Mouse (Mus musculus) yolk sac, embryonic 10.5 days (tissue): ENCODE measurements around the gene Fam209.

Experiments used
- DNase-seq: peaks from one replicate; pipeline ENCODE4 v3.0.0-alpha.2; 2017; ENCODE audit warnings: low spot score

The Fam209 gene

GRCm38 (mm10) chr2:172472318-172472717 lies at the start of gene Fam209:
TSS of gene Fam209 (plus strand) at chr2:172472520.
- no peak for DNase-seq

DNA sequence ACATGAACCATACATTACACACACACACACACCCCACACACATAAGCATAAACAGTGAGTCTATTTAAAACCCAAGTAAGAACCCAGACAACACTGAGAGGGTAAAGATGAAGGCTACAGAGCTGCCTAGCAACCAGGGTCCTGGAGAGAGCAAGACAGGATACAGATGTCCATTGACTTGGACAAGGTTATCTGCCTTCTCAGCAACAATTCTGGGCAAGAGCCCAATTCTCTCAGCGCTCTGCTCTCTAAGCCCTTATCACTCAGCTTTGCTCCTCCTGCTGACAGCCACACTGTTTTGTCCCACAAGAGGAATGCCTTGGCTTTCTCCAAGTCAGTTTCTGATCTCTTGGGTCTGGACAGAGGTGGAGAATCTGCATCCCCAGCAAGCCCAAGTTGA lies 41.7 kb upstream of the Fam209 start:
- DNase-seq: no peak

DNA sequence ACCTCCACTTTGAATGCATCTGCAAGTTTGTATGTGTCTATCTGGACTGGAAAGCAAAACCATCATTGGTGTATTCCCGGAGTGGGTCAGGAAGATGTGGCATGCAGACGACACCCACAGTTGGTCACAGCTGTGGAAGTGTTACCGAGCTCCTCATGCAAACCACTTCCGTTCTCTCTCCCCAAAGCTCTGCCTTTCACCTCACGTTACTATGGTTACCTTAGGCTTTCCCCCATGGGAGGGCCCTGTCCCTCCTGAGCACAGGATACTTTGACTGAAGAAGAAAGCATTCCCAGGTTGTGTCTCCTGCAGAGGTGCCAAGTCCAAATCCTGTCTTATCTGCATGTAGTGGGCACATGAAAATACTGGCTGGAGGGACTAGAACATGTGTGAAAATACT lies 38.6 kb upstream of the Fam209 start:
- no peak for DNase-seq

GRCm38 (mm10) chr2:172437371-172437952 lies 34.9 kb upstream of the Fam209 start:
- DNase-seq: no peak

DNA sequence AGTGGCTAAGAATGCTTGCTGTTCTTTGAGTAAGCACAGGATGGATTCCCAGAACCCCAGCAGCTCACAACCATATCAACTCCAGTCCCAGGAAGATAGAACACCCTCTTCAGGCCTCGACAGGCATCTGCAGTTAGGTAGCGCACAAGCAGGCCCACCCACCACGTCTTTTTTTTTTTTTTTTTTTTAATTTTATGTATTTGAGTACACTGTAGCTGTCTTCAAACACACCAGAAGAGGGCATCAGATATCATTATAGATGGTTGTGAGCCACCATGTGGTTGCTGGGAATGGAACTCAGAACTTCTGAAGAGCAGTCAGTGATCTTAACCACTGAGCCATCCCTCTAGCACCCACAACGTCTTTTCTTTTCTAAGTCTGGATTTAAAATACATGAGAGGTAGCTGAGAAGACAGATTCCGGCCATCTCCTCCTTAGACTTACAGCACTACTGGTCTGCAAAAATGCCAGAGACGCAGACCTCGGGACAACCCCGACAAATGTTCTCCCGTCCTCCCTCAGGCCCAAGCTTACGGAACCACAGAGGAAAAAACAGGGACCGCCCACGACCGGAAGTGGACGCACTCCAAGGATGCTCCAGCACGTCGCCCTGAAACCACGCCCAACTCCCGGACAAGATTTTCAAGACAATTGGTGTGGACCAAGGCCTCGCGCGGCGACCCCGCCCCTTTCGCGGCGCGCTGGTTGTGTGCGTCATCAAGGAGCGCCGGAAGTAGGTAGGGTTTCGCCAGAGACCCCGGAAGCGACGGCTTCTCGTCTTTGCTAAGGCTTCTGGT lies 32.3 kb upstream of the Fam209 start, which contains the start of gene Rtf2:
TSS of gene Rtf2 (plus strand) at position 714 of the 797 bp plus-strand sequence.
- peak; percentile 98 for DNase-seq

DNA sequence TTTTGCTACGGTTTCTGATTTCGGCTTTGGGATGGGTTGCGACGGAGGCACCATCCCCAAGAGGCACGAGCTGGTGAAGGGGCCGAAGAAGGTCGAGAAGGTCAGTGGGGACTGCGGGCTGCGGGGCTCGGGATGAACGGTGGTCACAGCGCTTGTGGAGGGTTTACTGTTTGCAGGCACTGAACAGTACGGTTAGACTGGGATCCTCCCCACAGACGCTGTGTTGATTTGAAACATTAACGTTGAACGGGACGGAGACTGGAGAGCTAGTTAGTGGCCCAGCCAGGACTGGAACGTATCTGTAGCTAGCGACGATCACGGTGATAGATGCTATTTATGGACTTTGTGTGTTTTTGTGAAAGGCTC lies 31.7 kb upstream of the Fam209 start:
- DNase-seq: no peak

DNA sequence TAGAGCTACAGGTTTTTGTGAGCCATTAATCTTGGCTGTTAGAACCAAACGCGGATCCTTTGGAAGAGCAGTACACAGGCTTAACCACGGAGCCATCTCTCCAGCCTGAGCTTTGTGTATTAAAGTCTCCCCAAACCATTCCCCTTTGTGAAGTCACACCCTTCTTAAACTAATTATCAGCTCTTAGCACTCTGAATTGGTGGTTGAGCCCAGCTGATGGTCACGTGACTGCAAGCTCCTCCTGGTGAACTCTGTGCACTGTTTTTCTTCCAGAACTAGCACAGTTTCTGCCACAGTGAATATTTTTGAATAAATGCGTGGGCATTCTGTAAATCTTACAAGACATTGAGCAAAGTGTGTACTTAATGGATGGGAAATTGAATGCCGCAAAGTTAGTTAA lies 31.1 kb upstream of the Fam209 start:
- DNase-seq: peak; percentile 30

- DNase-seq: no peak
These were observed 26.7 kb upstream of the Fam209 start for GRCm38 (mm10) chr2:172445617-172446016.

DNA sequence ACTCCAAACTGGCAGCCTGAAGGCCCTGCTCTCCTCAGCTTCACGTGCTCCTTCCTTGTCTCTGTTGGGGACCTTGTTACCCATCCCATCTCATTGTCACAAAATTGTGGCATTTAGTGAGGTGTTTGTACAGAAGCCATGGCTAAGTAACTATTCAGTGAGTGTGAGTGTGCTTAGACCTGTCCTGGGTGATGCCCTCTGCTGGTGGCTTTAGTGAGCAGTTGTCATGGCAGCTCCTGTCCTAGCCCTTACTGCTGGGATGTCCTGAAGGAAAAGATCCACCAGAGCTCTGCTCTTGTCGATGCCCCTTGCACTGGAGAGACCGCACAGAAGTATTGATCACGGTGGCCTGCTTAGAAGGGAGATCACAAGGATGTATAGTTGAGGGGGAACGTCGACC lies 25.0 kb upstream of the Fam209 start:
- no peak for DNase-seq

DNA sequence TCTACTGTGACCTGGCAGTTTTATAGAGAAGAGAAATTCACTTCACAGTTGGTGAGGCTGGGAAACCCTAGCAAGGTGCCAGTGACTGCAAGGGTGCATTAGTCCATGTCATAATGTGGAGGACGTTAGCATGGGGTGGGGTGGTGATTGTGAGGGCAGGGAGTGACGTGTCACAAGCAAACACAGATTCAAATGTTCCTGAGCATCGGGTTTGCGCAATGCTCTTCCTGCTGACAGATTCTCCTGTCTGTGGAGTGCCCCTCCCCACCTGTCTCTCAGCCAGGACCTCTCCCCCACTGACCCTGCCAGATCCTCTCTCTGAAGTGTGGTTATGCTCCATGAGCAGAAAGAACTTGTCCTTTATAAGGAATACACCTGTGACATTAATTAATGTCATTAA lies 24.0 kb upstream of the Fam209 start:
- no peak for DNase-seq

DNA sequence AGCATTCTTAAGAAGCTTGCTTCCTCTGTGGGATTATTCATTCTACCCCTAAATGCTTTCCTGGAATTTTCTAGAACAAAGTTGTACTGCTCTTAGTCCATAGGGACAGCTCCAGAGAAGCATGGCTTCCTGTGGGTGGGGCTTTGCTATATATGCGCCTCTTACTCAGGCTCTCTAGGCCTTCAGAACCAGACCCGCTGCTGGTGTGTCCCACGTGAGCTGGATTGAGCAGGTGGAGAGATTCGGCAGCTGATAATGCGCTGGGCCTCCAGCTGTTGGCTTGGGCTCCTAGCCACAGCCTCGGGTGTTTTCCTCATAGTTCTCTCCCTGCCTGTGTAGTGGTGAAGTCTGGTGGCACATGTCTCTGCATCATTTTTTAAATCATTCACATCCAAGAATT lies 21.7 kb upstream of the Fam209 start:
- DNase-seq: no peak

DNA sequence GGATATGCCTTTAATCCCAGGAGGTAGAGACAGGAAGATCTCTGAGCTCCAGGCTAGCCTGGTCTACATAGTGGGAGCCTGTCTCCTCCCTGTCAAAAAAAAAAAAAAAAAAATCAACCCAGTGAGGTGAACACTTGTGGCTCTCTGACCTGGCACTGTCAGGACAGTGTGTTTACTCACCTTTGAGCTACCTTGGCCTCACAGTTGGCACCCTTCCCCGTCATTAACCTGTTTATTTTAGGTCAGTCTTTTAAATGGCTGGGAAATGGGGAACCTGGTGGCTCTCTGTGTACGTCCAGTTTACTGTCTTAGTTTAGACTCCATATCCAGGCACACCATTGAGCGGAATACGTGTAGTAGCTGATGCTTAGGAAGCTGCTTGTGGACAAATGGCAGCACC lies 20.3 kb upstream of the Fam209 start:
- DNase-seq: no peak

GRCm38 (mm10) chr2:172452458-172452857 lies 19.9 kb upstream of the Fam209 start:
- DNase-seq: no peak

DNA sequence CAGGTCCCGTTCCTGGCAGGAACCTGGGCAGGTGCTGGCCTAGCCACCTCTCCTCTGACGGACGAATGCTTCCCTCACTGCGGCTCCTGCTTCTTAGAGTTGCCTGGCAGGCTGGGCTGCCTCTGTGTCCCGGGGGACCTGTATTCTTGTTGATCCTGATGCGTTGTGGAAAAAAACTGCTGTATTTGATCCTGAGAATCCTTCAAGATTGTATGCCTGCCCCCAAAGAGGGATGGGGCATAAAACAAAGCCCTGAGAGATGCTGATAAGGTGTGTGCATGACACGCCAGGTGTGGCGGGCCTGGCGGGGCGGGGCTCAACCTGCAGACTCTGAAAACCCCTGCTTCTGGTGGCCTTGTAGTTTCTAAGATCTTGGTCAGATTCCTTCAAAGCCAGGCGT lies 13.8 kb upstream of the Fam209 start, which contains the start of gene Gcnt7:
TSS of gene Gcnt7 (minus strand) at position 101 of the 400 bp plus-strand sequence.
- DNase-seq: no peak

- DNase-seq: no peak
These were observed 11.7 kb upstream of the Fam209 start for GRCm38 (mm10) chr2:172460647-172461046.

GRCm38 (mm10) chr2:172462813-172463212 lies 9.5 kb upstream of the Fam209 start:
- DNase-seq: no peak

DNA sequence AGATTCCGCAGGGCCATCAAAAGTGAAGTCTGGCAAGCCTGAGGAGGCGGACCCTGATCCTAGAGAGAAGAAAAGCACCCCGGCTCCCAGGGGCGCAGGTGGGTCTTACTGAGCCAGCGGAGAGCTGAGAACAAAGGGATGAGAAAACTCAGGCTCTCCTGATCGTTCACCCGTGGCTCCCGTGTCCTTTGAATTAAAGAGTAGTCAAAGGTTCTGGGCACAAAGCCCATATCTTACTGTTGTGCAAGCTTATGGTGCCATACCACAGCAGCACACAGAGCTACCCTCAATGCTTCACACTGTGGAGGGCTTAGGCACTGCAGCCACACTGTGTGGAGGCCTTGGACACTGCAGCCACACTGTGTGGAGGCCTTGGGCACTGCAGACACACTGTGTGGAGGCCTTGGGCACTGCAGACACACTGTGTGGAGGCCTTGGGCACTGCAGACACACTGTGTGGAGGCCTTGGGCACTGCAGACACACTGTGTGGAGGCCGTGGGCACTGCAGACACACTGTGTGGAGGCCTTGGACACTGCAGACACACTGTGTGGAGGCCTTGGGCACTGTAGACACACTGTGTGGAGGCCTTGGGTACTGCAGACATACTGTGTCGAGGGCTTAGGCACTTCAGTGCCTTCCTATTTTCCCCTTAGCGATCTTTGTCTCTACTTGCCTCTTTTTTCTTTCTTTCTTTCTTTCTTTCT lies 5.7 kb upstream of the Fam209 start:
- no peak for DNase-seq

- DNase-seq: no peak
These were observed 5.1 kb upstream of the Fam209 start for GRCm38 (mm10) chr2:172467206-172467605.

GRCm38 (mm10) chr2:172468346-172468819 lies 3.9 kb upstream of the Fam209 start:
- DNase-seq: no peak

GRCm38 (mm10) chr2:172473591-172473990 lies 1.3 kb downstream of the Fam209 start:
- DNase-seq: no peak

DNA sequence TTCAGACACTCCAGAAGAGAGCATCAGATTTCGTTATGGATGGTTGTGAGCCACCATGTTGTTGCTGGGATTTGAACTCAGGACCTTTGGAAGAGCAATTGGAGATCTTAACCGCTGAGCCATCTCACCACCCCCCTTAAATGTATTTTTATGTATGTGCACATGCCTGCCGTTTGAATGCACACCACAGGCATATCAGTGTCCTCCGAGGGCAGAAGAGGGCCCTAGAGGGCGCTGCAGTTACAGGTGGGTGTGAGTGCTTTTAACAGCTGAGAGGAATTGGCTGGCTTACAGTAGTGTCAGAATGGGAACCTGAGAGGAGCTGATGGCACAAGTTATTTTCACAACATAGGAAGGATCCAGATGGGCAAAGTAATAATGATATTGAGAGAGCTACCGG lies 2.6 kb downstream of the Fam209 start:
- no peak for DNase-seq

DNA sequence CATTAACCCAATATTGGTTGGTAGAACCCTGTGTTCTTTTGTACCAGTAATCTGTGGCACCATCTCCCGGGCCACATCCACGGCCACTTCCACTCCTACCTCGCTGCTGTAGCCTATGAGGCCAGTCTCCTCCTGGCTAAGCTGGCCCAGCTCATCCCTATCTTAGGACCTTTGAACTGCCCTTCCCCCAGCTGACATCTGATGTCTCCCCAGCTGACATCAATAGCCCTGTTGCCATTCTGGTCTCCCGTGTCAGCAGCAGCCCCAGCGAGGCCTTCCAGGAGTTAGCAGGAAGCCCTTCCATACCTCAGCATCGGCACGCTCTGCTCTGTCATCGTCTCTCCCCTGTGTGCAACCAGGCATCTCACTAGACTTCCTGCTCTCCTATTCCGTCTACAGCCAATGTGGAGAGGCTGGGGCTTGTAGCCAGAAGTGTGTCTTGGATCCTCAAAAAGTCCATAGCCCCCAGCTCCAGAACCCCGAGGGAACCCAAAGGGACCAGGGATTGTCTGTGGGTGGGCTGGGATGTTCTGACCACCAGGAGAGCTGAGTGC lies 4.5 kb downstream of the Fam209 start:
- peak; percentile 46 for DNase-seq

DNA sequence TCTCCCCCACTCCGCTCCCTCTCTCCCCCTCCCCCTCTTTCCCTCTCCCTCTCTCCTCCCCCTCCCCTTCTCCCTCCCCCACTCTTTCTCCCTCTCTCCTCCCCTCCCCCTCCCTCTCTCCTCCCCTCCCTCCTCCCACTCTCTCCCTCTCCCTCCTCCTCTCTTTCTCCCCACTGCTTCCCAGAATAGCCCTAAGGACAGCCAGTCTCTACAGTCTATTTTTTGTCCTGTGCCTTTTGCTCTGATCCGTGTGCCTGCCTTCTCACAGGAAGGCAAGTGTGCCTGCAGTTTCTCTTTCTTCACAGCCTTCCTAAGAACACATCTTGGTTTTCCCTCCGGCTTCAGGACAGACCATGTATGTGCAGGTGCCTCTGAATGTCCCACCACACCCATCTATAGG lies 5.0 kb downstream of the Fam209 start:
- DNase-seq: no peak
